ENCODE assay signal across 13 mouse cellular contexts in genomic region chr6:52477380-52477779, GRCm38 (mm10).
DNase-seq lines count a peak whose midpoint lies in the region; ATAC-seq lines count a peak whose summit lies in the region.
"Had no signal": no experiment of that assay in that cellular context is flagged by ENCODE, and none has a peak within 500 bp of the region (broad histone marks: within the 10 kb centered on the region; RNA-seq: fewer than 3 reads in every experiment).

No protein-coding gene starts in this region.

- H3K27me3 ChIP-seq in kidney, embryonic 14.5 days (ENCODE audit: control insufficient read depth, insufficient read depth, low read length) = no peaks in the 10 kb centered on the region
- peaks cover 16% of the 10 kb centered on the region for H3K27me3 ChIP-seq in limb, embryonic 12.5 days
- H3K27me3 ChIP-seq in forebrain, embryonic 11.5 days (ENCODE audit: control insufficient read depth, insufficient read depth, low read length) = no peaks in the 10 kb centered on the region
- H3K27me3 ChIP-seq: heart, embryonic 15.5 days; midbrain, embryonic 12.5 days; neural tube, embryonic 15.5 days had no signal

- H3K9me3 ChIP-seq in kidney, embryonic 14.5 days (ENCODE audit: control insufficient read depth, low read length) = no peaks in the 10 kb centered on the region
- no peaks in the 10 kb centered on the region for H3K9me3 ChIP-seq in limb, embryonic 12.5 days
- H3K9me3 ChIP-seq in forebrain, embryonic 11.5 days (ENCODE audit: control insufficient read depth, low read length) = no peaks in the 10 kb centered on the region
- H3K9me3 ChIP-seq: heart, embryonic 15.5 days; midbrain, embryonic 12.5 days; neural tube, embryonic 15.5 days had no signal

- H3K4me1 ChIP-seq in kidney, embryonic 14.5 days (ENCODE audit: control insufficient read depth, insufficient read depth, low read length) = peaks cover 12% of the 10 kb centered on the region; the same call in 1 of the 2 replicates
- H3K4me1 ChIP-seq in limb, embryonic 12.5 days (replicated peaks) = peaks cover 34% of the 10 kb centered on the region
- 0 out of 2 replicates have a peak, but pooled peaks cover 1% of the 10 kb centered on the region for H3K4me1 ChIP-seq in forebrain, embryonic 11.5 days (replicated peaks; ENCODE audit: control insufficient read depth, insufficient read depth, low read length)
- H3K4me1 ChIP-seq: midbrain, embryonic 12.5 days had no signal

- peak; percentile 8 for DNase-seq in kidney, adult 11 months
- DNase-seq in B cell, adult 2 months = peak; percentile 40 to 52
- no peak for DNase-seq in forebrain, embryonic 11.5 days (ENCODE audit: low spot score)
- no peak for DNase-seq in cerebellum, adult 9-11 months
- DNase-seq in adrenal gland, adult 2 months = no peak

- H3K36me3 ChIP-seq in kidney, embryonic 14.5 days (ENCODE audit: control insufficient read depth, insufficient read depth, low read length) = no peaks in the 10 kb centered on the region
- H3K36me3 ChIP-seq in limb, embryonic 12.5 days = no peaks in the 10 kb centered on the region
- H3K36me3 ChIP-seq in forebrain, embryonic 11.5 days (ENCODE audit: control insufficient read depth, insufficient read depth, low read length) = no peaks in the 10 kb centered on the region
- H3K36me3 ChIP-seq: heart, embryonic 15.5 days; midbrain, embryonic 12.5 days; neural tube, embryonic 15.5 days had no signal

- H3K27ac ChIP-seq in kidney, embryonic 14.5 days (ENCODE audit: low read depth, low read length) = no peak overlapping the region
- peak overlapping the region; percentile 18; the same call in 1 of the 2 replicates for H3K27ac ChIP-seq in limb, embryonic 12.5 days
- H3K27ac ChIP-seq in forebrain, embryonic 11.5 days (ENCODE audit: low read depth, low read length) = no peak overlapping the region
- H3K27ac ChIP-seq: heart, embryonic 15.5 days; left cerebral cortex, adult 2 months; midbrain, embryonic 12.5 days; neural tube, embryonic 15.5 days had no signal

- no peak for ATAC-seq in kidney, embryonic 14.5 days (ENCODE audit: low FRiP score, low TSS enrichment)
- ATAC-seq in limb, embryonic 12.5 days (ENCODE audit: insufficient number of reproducible peaks, insufficient read depth, low FRiP score, low TSS enrichment, low read depth) = no peak
- peak; percentile 98 for ATAC-seq in megakaryocyte progenitor cell, adult 5-6 weeks (replicated peaks; ENCODE audit: poor library complexity)
- ATAC-seq in forebrain, embryonic 11.5 days (replicated peaks; ENCODE audit: low FRiP score) = no peak
- ATAC-seq: CD4-positive, CD25-positive, alpha-beta regulatory T cell, adult 4 months had no signal

- 73% methylated on average over 7 of the region's 7 CpGs for WGBS in kidney, embryonic 14.5 days
- WGBS in limb, embryonic 12.5 days = 67% methylated on average over 7 of the region's 7 CpGs
- 84% methylated on average over 7 of the region's 7 CpGs for WGBS in forebrain, embryonic 11.5 days

- H3K9ac ChIP-seq in kidney, embryonic 14.5 days (ENCODE audit: low read depth, low read length) = no peak overlapping the region
- H3K9ac ChIP-seq in limb, embryonic 12.5 days (replicated peaks) = no peak overlapping the region
- no peak overlapping the region for H3K9ac ChIP-seq in forebrain, embryonic 11.5 days (ENCODE audit: low read length)
- H3K9ac ChIP-seq: heart, embryonic 15.5 days; midbrain, embryonic 12.5 days; neural tube, embryonic 15.5 days had no signal

- no peak overlapping the region for H3K4me2 ChIP-seq in kidney, embryonic 14.5 days (replicated peaks; ENCODE audit: low read depth, low read length)
- H3K4me2 ChIP-seq in limb, embryonic 12.5 days = 0 out of 2 replicates have a peak overlapping the region, but pooled peaks have one; percentile 9
- H3K4me2 ChIP-seq in forebrain, embryonic 11.5 days (ENCODE audit: low read depth, low read length, severe bottlenecking) = no peak overlapping the region
- H3K4me2 ChIP-seq: heart, embryonic 15.5 days; midbrain, embryonic 12.5 days; neural tube, embryonic 15.5 days had no signal

- H3K4me3 ChIP-seq in kidney, embryonic 14.5 days (ENCODE audit: low read length) = no peak overlapping the region
- no peak overlapping the region for H3K4me3 ChIP-seq in limb, embryonic 12.5 days (replicated peaks)
- H3K4me3 ChIP-seq in forebrain, embryonic 11.5 days (ENCODE audit: low read depth, low read length) = no peak overlapping the region
- H3K4me3 ChIP-seq: heart, embryonic 15.5 days; left cerebral cortex, adult 2 months; midbrain, embryonic 12.5 days; neural tube, embryonic 15.5 days had no signal

Comparison
In these comparisons a context has a peak if more than half of its experiments do, and no peak if none do; other contexts are left out.
1. DNase-seq: peak in kidney, adult 11 months (single experiment) and B cell, adult 2 months (2 of 2); none in forebrain, embryonic 11.5 days (single experiment), cerebellum, adult 9-11 months (single experiment) and adrenal gland, adult 2 months (single experiment).